Mouse (Mus musculus) bone marrow macrophage, adult 2 months (primary cell): Measurements from ENCODE around the gene Mylk2.

Experiments used
- CTCF ChIP-seq: IDR thresholded peaks from 2 replicates; pipeline ENCODE4 v1.5.1; 2012; ENCODE audit warnings: low read depth, mild to moderate bottlenecking, low read length, moderate library complexity
- POLR2A ChIP-seq: IDR thresholded peaks from 2 replicates; pipeline ENCODE4 v1.6.1; 2012; ENCODE audit warnings: mild to moderate bottlenecking, low read depth, low read length, borderline replicate concordance

DNA sequence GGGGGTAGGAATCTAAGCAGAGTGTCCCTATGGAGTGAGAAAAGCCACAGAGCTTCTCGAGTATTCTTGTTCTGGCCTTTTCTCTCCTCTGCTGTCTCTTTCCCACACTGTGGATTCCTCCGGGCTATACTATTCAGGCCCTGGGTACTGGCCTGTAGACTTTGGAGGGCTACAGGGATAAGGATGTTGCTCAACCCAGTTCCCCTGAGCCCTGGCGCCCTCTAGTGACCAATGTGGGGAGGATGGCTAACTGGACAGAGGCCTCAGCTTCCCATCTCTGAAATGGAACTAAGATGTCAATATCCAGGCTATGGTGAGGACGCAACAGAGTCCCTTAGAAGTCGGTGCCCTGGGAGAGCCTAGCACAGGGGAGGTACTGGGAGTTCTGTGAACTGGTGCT lies 22.5 kb downstream of the Mylk2 start:
- TF ChIP-seq CTCF (peak; percentile 83), POLR2A (no peak)
